Mouse (Mus musculus) hindbrain, embryonic 13.5 days (tissue): ENCODE measurements around the gene Gm20547. TPM values are rescaled to one million over a fixed set of nuclear protein-coding genes. Genes with fewer than 3 reads are reported as not detected.
"Not testable (repeated sequence)": the region's sequence is repeated elsewhere in the genome, so short reads cannot be mapped to it uniquely, and the experiment has no call there.

Experiments
- ATAC-seq: fragments of 200-750 bp; cut with Nextera tagmentation; 2 replicates; pipeline ENCODE4 v1.8.0; 2017; ENCODE audit warnings: moderate TSS enrichment; ENCODE audit not compliant: low FRiP score
- H3K27ac ChIP-seq: fragments of 300-500 bp; sonication (generic); 2 replicates; pipeline ENCODE4 v1.5.1; 2015; ENCODE audit warnings: inconsistent platforms, mild to moderate bottlenecking, moderate library complexity
- H3K27me3 ChIP-seq: fragments of 300-500 bp; sonication (generic); 2 replicates; pipeline ENCODE4 v1.6.1; 2015; ENCODE audit warnings: mild to moderate bottlenecking, inconsistent platforms
- H3K36me3 ChIP-seq: fragments of 300-500 bp; sonication (generic); 2 replicates; pipeline ENCODE4 v1.6.1; 2015; ENCODE audit warnings: mild to moderate bottlenecking, inconsistent platforms
- H3K4me1 ChIP-seq: fragments of 300-500 bp; sonication (generic); replicated peaks from 2 replicates; pipeline ENCODE4 v1.6.1; 2015; ENCODE audit warnings: inconsistent platforms
- H3K4me2 ChIP-seq: fragments of 300-500 bp; sonication (generic); 2 replicates; pipeline ENCODE4 v1.6.1; 2015; ENCODE audit warnings: inconsistent platforms, mild to moderate bottlenecking, moderate library complexity
- H3K4me3 ChIP-seq: fragments of 300-500 bp; sonication (generic); 2 replicates; pipeline ENCODE4 v1.5.1; 2015; ENCODE audit warnings: mild to moderate bottlenecking, inconsistent platforms
- H3K9ac ChIP-seq: fragments of 300-500 bp; sonication (generic); 2 replicates; pipeline ENCODE4 v1.6.1; 2015; ENCODE audit warnings: mild to moderate bottlenecking, inconsistent platforms
- H3K9me3 ChIP-seq: fragments of 300-500 bp; sonication (generic); 2 replicates; pipeline ENCODE4 v1.6.1; 2016; ENCODE audit warnings: inconsistent platforms
- WGBS: fragments of 180-500 bp; shearing (Covaris S2); methylation state at CpG from one replicate; pipeline ENCODE4 v1.1.7; 2015; 5-methylcytosine and 5-hydroxymethylcytosine counted together
- polyA plus RNA-seq: library from polyadenylated mRNA; unstranded; fragments of >200 nt; fragmentation: Nextera tagmentation; extraction: Ambion mirVana; gene quantifications from 2 replicates; pipeline ENCODE4 v1.2.1, GENCODE M21; 2015

Gene Gm20547
- polyA plus RNA-seq, 1 experiment from 2014 or later: not detected

GRCm38 (mm10) chr17:34902895-34903294, 21.1 kb upstream of the Gm20547 start:
- Histone ChIP-seq H3K36me3 (peaks cover 66% of the 10 kb centered on the region), H3K9me3 (no peaks in the 10 kb centered on the region), H3K27me3 (no peaks in the 10 kb centered on the region), H3K4me3 (no peak overlapping the region), H3K4me2 (no peak overlapping the region), H3K9ac (no peak overlapping the region; the same call in 1 of the 2 replicates), H3K4me1 (peaks cover 22% of the 10 kb centered on the region), H3K27ac (no peak overlapping the region)
- no peak for ATAC-seq
- 94% methylated on average over 9 of the region's 9 CpGs for WGBS

GRCm38 (mm10) chr17:34901948-34902347, 20.1 kb upstream of the Gm20547 start:
- H3K4me2 ChIP-seq, H3K9ac ChIP-seq, H3K4me3 ChIP-seq, ATAC-seq, H3K9me3 ChIP-seq, H3K27me3 ChIP-seq, H3K27ac ChIP-seq: not testable (repeated sequence)
- peaks cover 57% of the 10 kb centered on the region for H3K36me3 ChIP-seq
- 93% methylated on average over 9 of the region's 10 CpGs for WGBS
- peaks cover 31% of the 10 kb centered on the region for H3K4me1 ChIP-seq

GRCm38 (mm10) chr17:34900826-34901225, 19.0 kb upstream of the Gm20547 start:
- H3K27ac ChIP-seq, H3K4me3 ChIP-seq, H3K4me2 ChIP-seq, H3K9me3 ChIP-seq, ATAC-seq, H3K27me3 ChIP-seq, H3K9ac ChIP-seq: not testable (repeated sequence)
- H3K36me3 ChIP-seq: peaks cover 53% of the 10 kb centered on the region
- peaks cover 42% of the 10 kb centered on the region for H3K4me1 ChIP-seq

- Histone ChIP-seq H3K4me2 (peak overlapping the region; percentile 100), H3K27ac (peak overlapping the region; percentile 97), H3K4me3 (peak overlapping the region; percentile 88), H3K27me3 (no peaks in the 10 kb centered on the region), H3K9ac (peak overlapping the region; percentile 98), H3K9me3 (no peaks in the 10 kb centered on the region), H3K4me1 (peaks cover 50% of the 10 kb centered on the region), H3K36me3 (peaks cover 45% of the 10 kb centered on the region)
- 3% methylated on average over 5 of the region's 5 CpGs for WGBS
- ATAC-seq: no peak
These were observed 18.0 kb upstream of the Gm20547 start for GRCm38 (mm10) chr17:34899890-34900243.

- WGBS: under 1% methylated on average over 39 of the region's 45 CpGs
- peak; percentile 9; the same call in 1 of the 2 replicates for ATAC-seq
- peak overlapping the region; percentile 88 for H3K4me3 ChIP-seq
These were observed 17.4 kb upstream of the Gm20547 start for GRCm38 (mm10) chr17:34899053-34899889.

GRCm38 (mm10) chr17:34898706-34899052, 16.8 kb upstream of the Gm20547 start:
- H3K4me1 ChIP-seq: peaks cover 53% of the 10 kb centered on the region
- peak overlapping the region; percentile 98 for H3K9ac ChIP-seq
- H3K9me3 ChIP-seq: no peaks in the 10 kb centered on the region
- ATAC-seq: peak; percentile 1; the same call in 1 of the 2 replicates
- H3K36me3 ChIP-seq: peaks cover 33% of the 10 kb centered on the region
- H3K27ac ChIP-seq: peak overlapping the region; percentile 97
- H3K4me2 ChIP-seq: peak overlapping the region; percentile 100
- H3K4me3 ChIP-seq: peak overlapping the region; percentile 88
- WGBS: under 1% methylated on average over 19 of the region's 47 CpGs
- no peaks in the 10 kb centered on the region for H3K27me3 ChIP-seq

More at GRCm38 (mm10) chr17:34899053-34899889, 17.4 kb upstream of the Gm20547 start:
- Histone ChIP-seq H3K9me3 (no peaks in the 10 kb centered on the region), H3K36me3 (peaks cover 39% of the 10 kb centered on the region), H3K9ac (peak overlapping the region; percentile 98), H3K4me1 (peaks cover 50% of the 10 kb centered on the region), H3K27ac (peak overlapping the region; percentile 97), H3K4me2 (peak overlapping the region; percentile 100), H3K27me3 (no peaks in the 10 kb centered on the region)

GRCm38 (mm10) chr17:34898160-34898586, 16.3 kb upstream of the Gm20547 start, which contains the start of the genes C2 and Ehmt2:
TSS of gene C2 (minus strand) at chr17:34898265.
TSS of gene Ehmt2 (plus strand) at chr17:34898469.
- peaks cover 28% of the 10 kb centered on the region for H3K36me3 ChIP-seq
- peak within 1 kb of the TSS; percentile 98 for H3K9ac ChIP-seq
- peak; percentile 11 for ATAC-seq
- H3K4me3 ChIP-seq: peak within 1 kb of the TSS; percentile 88
- no peaks in the 10 kb centered on the region for H3K9me3 ChIP-seq
- H3K4me2 ChIP-seq: peak within 1 kb of the TSS; percentile 100
- no peaks in the 10 kb centered on the region for H3K27me3 ChIP-seq
- peaks cover 56% of the 10 kb centered on the region for H3K4me1 ChIP-seq
- peak within 1 kb of the TSS; percentile 97 for H3K27ac ChIP-seq
- WGBS: 0% methylated on average over 22 of the region's 44 CpGs

- Histone ChIP-seq H3K36me3 (peaks cover 22% of the 10 kb centered on the region), H3K9me3 (no peaks in the 10 kb centered on the region), H3K4me1 (peaks cover 56% of the 10 kb centered on the region), H3K4me2 (peak overlapping the region; percentile 100), H3K4me3 (peak overlapping the region; percentile 88), H3K27ac (peak overlapping the region; percentile 97), H3K27me3 (no peaks in the 10 kb centered on the region), H3K9ac (peak overlapping the region; percentile 98)
- 20% methylated on average over 10 of the region's 10 CpGs for WGBS
- no peak for ATAC-seq
These were observed 15.7 kb upstream of the Gm20547 start for GRCm38 (mm10) chr17:34897373-34898159.

- peaks cover 13% of the 10 kb centered on the region for H3K36me3 ChIP-seq
- peak overlapping the region; percentile 100 for H3K4me2 ChIP-seq
- H3K9ac ChIP-seq: peak overlapping the region; percentile 96
- H3K27me3 ChIP-seq: no peaks in the 10 kb centered on the region
- ATAC-seq: no peak
- peaks cover 54% of the 10 kb centered on the region for H3K4me1 ChIP-seq
- no peaks in the 10 kb centered on the region for H3K9me3 ChIP-seq
- 83% methylated on average over 17 of the region's 17 CpGs for WGBS
- H3K27ac ChIP-seq: no peak overlapping the region
- peak overlapping the region; percentile 81 for H3K4me3 ChIP-seq
These were observed 14.5 kb upstream of the Gm20547 start for GRCm38 (mm10) chr17:34896366-34896765.

- peaks cover 50% of the 10 kb centered on the region for H3K4me1 ChIP-seq
- peaks cover 9% of the 10 kb centered on the region for H3K36me3 ChIP-seq
- peak overlapping the region; percentile 81 for H3K4me3 ChIP-seq
- peak overlapping the region; percentile 96 for H3K27ac ChIP-seq
- no peaks in the 10 kb centered on the region for H3K9me3 ChIP-seq
- WGBS: 91% methylated on average over 15 of the region's 15 CpGs
- peak overlapping the region; percentile 96 for H3K9ac ChIP-seq
- no peaks in the 10 kb centered on the region for H3K27me3 ChIP-seq
- no peak for ATAC-seq
- H3K4me2 ChIP-seq: peak overlapping the region; percentile 100
These were observed 13.9 kb upstream of the Gm20547 start for GRCm38 (mm10) chr17:34895724-34896123.

- Histone ChIP-seq H3K4me2 (peak overlapping the region; percentile 100), H3K27ac (peak overlapping the region; percentile 96), H3K27me3 (no peaks in the 10 kb centered on the region), H3K9me3 (no peaks in the 10 kb centered on the region), H3K4me1 (peaks cover 43% of the 10 kb centered on the region), H3K4me3 (peak overlapping the region; percentile 81), H3K9ac (peak overlapping the region; percentile 96), H3K36me3 (peaks cover 9% of the 10 kb centered on the region)
- peak; percentile 47 for ATAC-seq
- WGBS: 8% methylated on average over 40 of the region's 51 CpGs
These were observed 13.1 kb upstream of the Gm20547 start for GRCm38 (mm10) chr17:34894801-34895530.
